Mouse (Mus musculus): Measurements from ENCODE around the gene Rab5b. TPM values are rescaled to one million over a fixed set of nuclear protein-coding genes. Genes with fewer than 3 reads are reported as not detected.

The Rab5b gene
- total RNA-seq, 1 experiment from 2014 or later, result 29.0 TPM

GRCm38 (mm10) chr10:128700712-128701111 lies 4.6 kb upstream of the Rab5b start:
- no peak for ATAC-seq (replicated peaks; ENCODE audit: low read depth, poor library complexity, severe bottlenecking)

DNA sequence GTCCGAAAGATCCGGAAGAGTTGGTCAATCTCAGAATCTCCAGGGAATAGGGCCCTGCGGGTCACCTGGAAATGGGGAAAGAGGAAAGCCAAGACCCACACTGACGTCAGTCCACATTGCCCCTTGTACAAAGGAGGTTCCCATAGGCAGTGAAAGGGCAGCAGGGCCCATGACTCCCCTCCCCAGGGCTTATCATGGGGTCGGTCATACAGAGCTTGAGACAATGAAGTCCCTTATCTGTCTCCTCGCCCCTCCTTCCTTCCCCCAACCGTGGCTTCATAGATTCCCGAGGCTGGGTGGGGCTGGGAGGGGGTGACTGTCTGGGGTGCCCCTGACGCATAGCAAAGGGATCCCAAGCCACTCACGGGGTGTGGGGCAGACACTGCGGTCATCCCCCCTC lies 3.5 kb upstream of the Rab5b start:
- ATAC-seq (replicated peaks; ENCODE audit: low read depth, poor library complexity, severe bottlenecking), result no peak

DNA sequence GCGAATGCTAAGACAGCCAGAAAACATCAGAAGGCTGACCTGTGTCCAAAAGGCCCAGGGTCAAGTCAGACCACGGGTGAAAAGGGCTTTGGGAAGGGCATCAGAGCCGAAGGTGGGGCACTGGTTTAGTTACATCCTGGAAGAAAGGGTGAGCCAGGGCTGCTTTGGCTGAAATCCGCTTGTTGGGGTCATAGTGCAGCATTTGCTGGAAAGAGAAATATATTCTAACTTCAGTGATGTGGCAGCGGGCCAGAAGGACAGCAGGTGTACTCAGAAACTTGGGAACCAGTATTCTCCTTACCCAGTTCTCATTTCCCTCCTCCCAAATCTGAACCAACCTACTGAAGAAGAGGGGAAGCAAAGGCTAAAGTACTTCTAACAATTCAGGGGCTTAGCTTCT lies 2.9 kb upstream of the Rab5b start:
- ATAC-seq (replicated peaks; ENCODE audit: low read depth, poor library complexity, severe bottlenecking), result no peak

DNA sequence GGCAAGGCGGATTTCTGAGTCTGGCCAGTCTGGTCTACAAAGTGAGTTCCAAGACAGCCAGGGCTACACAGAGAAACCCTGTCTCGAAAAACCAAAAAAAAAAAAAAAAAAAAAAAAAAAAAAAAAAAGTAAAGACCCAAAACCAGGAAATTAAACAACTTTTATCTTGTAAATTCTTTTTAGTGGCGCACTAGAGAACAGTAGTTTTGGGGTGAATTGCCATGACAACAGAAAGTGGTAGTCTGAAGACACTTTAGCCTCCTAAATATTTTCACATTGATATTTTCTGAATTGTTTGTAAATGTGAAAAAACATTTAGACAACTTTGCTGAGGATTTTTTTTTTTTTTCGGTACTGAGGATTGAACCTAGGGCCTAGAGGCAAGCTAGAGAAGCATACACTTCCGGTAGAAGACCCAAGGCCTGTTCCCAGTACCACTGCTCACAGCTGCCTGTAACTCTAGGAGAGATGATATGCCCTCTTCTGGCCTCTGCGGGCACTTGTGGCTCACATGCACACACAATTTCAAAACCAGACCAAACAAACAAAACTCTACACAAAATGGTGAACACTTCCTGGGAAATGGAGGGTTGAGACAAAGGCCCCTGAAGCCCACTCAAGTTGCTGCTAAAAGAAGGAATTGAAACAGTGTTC lies 1.1 kb upstream of the Rab5b start:
- ATAC-seq (replicated peaks; ENCODE audit: low read depth, poor library complexity, severe bottlenecking), result no peak

DNA sequence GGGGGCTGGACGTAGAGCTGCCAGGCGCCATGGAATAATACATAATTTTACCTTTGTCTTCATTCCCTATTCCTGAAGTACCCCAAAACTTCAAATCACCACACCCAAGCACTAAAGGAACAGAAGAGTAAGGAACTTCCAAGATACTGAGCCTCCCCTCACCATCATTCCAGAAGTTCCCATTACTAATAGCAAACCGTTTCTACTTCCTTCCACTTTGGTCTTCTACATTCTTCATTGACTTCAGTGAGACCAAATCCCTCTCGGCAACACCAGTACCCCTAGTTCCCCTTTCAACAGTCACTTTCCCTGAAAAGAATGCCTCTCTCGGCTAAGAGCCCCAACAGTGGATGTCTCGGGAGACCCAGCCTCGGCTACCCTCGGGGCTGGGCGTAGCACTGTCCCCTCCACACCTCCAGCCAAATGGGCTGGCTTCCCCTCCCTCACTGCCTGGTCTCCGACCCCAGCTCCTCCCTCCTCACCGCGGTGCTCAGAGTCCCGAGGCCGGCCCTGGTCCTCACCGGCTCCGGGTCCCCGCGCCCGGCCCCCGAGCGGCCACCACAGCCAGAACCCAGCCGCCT lies 563 bp downstream of the Rab5b start:
- ATAC-seq (replicated peaks; ENCODE audit: low read depth, poor library complexity, severe bottlenecking), result no peak

DNA sequence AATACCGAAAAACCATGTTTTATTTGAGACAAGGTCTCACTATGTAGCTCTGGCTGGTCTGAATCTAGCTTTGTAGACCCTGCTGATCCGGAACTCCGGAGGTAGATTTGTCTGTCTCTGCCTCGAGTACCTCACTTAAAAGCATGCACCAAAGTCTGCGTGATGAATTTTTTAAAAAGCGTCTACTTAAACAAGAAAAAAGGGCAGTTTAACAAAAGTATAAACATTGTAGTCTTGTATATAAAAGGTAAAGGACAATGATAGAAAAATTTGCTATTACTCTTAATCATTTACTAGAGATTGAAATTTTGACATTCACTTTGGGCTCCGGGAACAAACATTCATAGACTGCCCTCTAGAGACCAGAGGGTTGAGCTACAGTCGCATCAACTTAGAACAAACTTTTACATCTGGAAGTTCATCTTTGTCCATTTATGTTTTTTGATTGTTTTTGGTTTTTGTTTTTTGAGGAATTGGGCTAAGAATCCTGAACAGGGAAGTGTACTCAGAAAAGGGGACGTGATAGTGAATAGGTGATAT lies 21.5 kb downstream of the Rab5b start:
- peak; percentile 57; the same call in 1 of the 2 replicates for ATAC-seq (replicated peaks; ENCODE audit: low read depth, poor library complexity, severe bottlenecking)

GRCm38 (mm10) chr10:128673763-128674468 lies 22.1 kb downstream of the Rab5b start, which contains the start of gene Suox:
Suox (minus strand) TSS chr10:128674073.
- ATAC-seq (replicated peaks; ENCODE audit: low read depth, poor library complexity, severe bottlenecking), result peak; percentile 78

- ATAC-seq (replicated peaks; ENCODE audit: low read depth, poor library complexity, severe bottlenecking), result no peak
Measured at GRCm38 (mm10) chr10:128671148-128671547, 24.9 kb downstream of the Rab5b start.

GRCm38 (mm10) chr10:128668790-128669672 lies 27.0 kb downstream of the Rab5b start:
- 0 out of 2 replicates have a peak, but pooled peaks have one; percentile 10 for ATAC-seq (replicated peaks; ENCODE audit: low read depth, poor library complexity, severe bottlenecking)

DNA sequence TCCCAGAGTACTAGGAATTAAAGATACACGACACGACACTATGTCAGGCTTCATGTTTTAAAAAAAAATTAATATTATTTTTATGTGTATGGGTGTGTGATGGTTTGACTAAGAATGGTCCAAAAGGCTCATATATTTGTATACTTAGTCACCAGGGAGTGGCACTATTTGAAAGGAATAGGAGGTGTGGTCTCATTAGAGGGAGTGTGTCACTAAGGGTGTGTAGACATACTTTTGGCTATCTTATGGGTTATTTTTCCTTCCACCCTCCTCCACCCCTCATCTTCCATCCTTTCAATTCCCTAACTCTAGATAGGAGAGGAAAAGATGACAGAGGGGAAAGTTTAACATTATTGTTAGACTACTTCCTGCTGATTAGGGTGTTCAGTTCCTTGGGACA lies 30.3 kb downstream of the Rab5b start:
- no peak for ATAC-seq (replicated peaks; ENCODE audit: low read depth, poor library complexity, severe bottlenecking)

DNA sequence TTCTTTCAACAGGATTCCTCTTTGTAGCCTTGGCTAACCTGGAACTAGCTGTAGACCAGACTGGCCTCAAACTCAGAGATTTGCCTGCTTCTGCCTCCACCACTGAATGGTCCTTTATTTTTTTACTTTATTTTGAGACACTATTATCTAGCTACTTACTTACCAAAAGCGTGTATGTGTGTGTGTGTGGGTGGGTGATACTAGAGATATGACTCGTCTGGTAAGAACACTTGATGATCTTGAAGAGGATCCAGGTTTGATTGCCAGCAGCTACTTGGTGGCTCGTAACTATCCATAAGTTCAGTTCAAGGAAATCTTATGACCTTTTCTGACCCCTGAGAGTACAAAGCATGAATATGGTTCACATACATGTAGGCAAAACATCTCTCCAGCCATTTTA lies 30.8 kb downstream of the Rab5b start:
- ATAC-seq (replicated peaks; ENCODE audit: low read depth, poor library complexity, severe bottlenecking), result no peak

GRCm38 (mm10) chr10:128664808-128665207 lies 31.3 kb downstream of the Rab5b start:
- ATAC-seq (replicated peaks; ENCODE audit: low read depth, poor library complexity, severe bottlenecking), result no peak

DNA sequence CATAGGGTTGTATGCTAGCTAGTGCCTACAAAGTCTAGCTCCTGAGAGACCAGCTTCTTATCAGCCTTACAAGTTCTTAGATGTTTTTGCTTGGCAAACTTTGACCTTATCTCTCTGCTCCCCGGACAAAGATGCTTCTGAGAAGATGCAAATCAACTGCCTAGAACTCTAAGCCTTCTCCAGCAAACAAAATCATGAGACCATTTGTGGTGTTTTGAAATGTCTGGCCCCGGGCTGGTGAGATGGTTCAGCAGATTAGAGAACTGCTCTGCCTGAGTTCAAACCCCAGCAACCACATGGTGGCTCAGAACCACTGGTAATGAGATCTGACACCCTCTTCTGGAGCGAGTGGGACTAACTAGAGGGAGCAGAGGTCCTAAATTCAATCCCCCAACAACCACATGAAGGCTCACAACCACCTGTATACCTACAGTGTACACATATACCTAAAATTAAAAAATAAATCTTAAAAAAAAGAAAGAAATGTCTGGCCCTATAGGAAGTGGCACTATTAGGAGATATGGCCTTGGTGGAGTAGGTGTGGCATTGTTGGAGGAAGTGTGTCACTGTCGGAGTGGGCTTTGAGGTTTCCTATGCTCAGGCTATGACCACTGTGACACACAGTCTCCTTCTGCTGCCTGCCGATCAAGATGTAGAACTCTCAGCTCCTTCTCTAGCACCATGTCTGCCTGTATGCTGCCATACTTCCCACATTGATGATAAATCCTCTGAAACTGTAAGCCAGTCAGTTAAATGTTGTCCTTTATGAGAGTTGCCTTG lies 32.4 kb downstream of the Rab5b start:
- ATAC-seq (replicated peaks; ENCODE audit: low read depth, poor library complexity, severe bottlenecking), result peak; percentile 33

DNA sequence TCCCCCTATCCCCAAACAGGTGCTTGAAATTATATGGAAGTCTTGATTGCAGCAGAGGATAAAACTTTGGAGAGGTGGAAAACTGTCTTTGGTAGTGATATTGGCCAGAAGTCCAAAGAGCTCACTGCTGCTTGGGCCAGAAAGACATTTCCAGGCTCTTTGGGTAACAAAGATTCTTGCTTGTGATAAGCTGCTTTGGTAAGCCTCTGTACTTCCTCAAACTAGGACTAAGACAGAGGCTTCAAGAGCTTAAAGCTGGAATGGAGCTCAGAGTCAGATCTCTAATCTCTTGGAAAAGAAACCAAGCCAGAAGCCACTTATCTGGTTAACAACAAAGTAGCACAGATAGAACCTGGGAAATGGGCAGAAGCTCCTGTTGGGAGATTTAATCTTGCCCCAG lies 33.6 kb downstream of the Rab5b start:
- peak; percentile 50; the same call in 1 of the 2 replicates for ATAC-seq (replicated peaks; ENCODE audit: low read depth, poor library complexity, severe bottlenecking)

- no peak for ATAC-seq (replicated peaks; ENCODE audit: low read depth, poor library complexity, severe bottlenecking)
Measured at GRCm38 (mm10) chr10:128659490-128659889, 36.6 kb downstream of the Rab5b start.

DNA sequence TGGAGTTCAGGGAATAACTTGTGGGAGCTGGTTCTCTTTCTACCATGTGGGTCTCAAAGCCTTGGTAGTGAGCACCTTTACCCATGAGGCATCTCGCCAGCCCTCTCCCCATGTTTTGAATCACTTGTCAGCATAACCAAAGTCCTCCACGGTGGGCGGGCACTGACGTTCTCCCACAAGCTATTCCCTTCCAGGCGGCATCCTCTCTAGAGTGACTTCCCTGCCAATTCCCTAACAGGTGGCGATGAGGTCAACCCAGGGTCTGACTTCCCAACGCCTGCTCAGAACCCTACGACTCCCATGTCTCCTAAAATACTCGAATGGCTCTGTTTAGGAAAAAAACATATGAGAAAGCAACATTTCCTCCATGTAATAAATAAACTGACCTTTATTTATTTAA lies 38.2 kb downstream of the Rab5b start:
- no peak for ATAC-seq (replicated peaks; ENCODE audit: low read depth, poor library complexity, severe bottlenecking)

DNA sequence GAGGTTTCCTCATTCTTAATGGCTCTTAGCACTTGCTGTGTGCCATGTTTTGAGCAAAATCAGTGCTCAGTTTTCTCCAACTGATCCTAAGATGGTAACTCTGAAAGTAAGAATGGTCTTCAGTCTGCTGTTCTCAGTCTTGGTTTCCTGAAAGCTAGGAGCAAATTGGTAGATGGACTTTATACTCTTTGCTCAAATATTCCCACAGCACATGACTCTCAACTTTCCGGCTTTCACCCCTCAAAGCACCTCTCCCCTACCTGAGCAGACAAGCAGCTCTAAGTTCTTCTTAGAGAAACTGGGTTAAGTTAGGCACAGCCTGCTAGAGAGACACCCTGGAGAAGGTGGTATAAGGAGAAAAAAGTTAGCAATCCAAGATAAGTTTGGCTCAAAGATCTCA lies 39.3 kb downstream of the Rab5b start:
- ATAC-seq (replicated peaks; ENCODE audit: low read depth, poor library complexity, severe bottlenecking), result no peak

DNA sequence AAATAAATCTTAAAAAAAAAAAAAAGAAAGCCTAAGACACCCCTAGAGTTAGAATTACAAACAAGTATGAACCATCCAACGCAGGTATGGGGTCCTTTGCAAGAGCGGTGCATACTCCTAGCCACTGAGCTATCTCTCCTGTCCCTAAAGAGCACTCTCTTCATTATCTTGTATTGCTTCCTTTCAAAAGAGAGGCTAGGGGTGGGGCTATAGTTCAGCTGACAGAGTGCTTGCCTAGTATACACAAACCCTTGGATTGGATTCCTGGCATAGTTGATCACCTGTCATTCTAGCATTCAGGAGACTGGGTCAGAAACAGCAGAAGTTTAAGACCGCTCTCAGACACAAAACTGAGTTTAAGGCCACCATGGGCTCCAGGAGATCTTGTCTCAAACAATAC lies 40.8 kb downstream of the Rab5b start:
- ATAC-seq (replicated peaks; ENCODE audit: low read depth, poor library complexity, severe bottlenecking), result peak; percentile 71

GRCm38 (mm10) chr10:128653866-128654265 lies 42.2 kb downstream of the Rab5b start:
- no peak for ATAC-seq (replicated peaks; ENCODE audit: low read depth, poor library complexity, severe bottlenecking)
